Mouse (Mus musculus) heart, postnatal 25 days (tissue): Measurements from ENCODE around the gene Slit3. TPM values are rescaled to one million over a fixed set of nuclear protein-coding genes. Genes with fewer than 3 reads are reported as not detected.

ENCODE experiments used
- DNase-seq: peaks from one replicate; pipeline ENCODE4 v3.0.0; 2022; ENCODE audit warnings: low spot score
- intact Hi-C: fragments of 180-260 bp; cut with DNase I; formaldehyde crosslinking; loops from one replicate; pipeline ENCODE4 v1.15.1; 2025
- total RNA-seq, 2 experiments: library from RNA; stranded (reverse); gene quantifications; 2 replicates each; pipeline ENCODE4 v1.2.3; 2021

The Slit3 gene
- total RNA-seq, 2 experiments from 2014 or later, result 12.7 to 15.4 TPM

DNA sequence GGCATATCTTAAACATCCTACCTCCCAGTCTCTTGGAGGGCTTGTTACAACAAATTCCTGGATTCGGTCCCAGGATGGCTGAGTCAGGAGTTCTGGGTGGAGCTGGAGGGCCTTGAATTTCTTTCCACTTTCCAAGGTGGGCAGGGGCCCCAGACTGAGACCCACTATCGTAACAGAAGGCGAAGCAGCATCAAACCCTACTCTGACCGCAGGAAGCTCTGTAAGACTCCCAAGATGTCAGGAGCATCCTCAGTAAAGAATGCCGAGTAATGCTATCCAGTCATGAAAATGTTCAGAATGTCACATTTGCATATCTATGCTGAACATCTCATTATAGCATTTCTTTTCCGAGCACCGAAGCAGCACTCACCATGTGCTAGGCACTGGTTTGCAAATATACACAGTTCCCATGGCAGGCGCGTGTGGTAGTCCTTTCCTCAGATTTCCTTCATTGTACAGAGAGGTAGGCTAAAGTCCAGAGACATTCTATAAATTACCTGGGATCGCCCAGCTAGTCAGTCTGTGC is 140.6 kb downstream of the Slit3 start:
- intact Hi-C loops, result no loop called here
- no peak for DNase-seq

DNA sequence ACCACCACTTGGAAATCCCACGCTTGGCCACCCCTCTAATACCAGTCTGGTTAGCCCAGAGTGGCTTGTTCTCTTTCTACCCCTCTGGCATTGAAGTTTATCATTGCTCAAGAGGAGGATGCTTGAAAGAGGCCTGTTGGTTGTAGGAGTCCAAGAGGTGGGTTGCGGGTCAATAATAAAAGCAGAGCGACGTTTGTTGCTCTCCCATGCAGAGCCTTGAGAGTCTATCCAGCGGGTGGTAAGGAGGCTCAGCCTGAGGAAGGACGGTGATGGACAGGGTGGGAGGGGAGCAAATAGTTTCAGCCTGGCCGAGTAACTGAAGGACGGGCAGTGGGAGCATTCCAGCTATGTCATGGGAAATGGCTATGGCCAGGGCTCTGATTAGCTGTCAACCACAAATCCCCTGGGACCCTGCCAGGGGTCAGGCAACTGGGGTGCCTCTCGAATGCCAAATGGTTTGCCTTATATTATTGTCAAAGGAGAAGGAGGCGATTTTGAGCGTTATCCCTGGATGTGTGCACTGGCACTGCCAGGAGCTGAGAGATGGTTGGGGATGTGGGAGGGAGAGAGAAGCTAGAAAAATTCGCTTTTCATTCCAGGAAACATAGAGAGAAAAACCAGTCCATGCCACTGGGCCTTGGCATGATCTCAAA is 141.4 kb downstream of the Slit3 start:
- DNase-seq, result no peak
- intact Hi-C loops, result no loop called here

DNA sequence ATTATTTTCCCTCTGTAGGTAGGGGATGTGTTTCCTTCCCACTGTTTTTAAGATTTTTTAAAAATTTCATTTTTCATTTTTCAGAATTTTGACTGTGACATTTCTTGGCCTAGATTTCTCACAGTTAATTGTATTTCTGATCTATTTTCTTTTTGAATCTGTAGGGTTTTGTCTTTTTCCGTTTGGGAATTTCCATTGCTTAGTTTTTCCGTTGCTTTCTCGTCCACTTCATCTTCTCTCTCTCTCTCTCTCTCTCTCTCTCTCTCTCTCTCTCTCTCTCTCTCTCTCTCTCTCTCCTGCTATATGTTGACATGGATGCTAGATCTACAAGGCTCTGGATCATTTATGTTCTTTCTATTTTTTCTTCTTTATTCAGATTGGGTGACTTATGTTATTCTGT is 143.7 kb downstream of the Slit3 start:
- DNase-seq, result no peak
- intact Hi-C loops, result no loop called here

DNA sequence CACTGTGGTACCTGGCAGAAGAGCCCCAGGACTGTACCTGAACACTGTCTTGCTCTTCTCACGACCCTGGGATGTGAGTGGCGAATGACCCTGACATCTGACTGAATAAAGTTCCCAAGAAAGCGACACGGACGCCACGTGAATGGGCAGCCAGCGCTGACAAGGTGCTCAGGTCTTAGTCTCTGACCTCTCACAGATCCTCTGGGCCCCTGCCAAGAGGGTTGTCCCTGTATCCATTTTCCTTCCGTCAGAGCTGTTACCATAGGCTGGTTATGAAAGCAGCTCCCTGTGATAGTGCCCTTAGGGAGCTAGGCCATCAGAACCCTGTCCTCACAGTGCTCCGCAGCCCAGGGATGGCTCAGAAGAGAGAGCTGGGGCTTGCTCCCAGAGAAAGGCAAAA is 149.4 kb downstream of the Slit3 start:
- intact Hi-C loops, result no loop called here
- DNase-seq, result no peak

DNA sequence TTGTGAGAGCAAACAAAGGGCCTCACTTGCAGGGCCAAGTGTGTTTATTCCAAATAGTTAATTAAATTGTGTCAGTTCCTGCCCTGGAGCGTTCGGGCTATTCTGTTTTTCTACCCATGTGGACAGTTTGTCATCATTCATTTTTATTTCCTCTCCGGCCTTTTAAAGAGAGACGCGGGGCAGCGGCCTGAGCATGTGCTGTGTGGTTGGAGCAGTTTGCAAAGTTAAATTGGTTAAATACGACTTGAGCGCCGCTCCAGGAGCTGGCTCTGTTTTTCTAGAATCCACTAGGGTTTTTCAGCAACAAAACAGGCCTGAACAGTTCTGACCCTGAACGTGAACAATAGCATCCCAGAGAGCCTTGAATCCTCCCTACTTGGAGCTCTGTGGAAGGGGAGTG is 152.4 kb downstream of the Slit3 start:
- DNase-seq, result no peak
- intact Hi-C loops, result no loop called here

DNA sequence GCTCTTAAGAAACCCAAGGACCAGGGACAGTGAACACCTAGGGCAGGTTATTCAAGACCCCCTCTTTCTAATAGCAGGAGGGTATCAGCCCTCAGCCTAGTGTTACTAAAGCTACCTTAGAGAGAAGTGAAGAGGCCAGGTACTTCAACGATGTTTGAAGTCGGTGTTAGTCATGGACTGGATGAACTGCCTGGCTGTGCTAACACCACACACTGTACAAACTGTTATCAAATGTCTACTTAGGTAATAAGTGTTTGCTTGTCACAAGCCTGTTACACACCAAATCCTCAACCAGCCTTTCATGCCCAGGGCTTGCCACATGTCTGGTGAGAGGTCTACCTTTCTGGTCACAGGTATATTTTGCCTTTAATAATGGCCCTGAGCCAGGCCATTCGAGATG is 153.0 kb downstream of the Slit3 start:
- intact Hi-C loops, result no loop called here
- no peak for DNase-seq

DNA sequence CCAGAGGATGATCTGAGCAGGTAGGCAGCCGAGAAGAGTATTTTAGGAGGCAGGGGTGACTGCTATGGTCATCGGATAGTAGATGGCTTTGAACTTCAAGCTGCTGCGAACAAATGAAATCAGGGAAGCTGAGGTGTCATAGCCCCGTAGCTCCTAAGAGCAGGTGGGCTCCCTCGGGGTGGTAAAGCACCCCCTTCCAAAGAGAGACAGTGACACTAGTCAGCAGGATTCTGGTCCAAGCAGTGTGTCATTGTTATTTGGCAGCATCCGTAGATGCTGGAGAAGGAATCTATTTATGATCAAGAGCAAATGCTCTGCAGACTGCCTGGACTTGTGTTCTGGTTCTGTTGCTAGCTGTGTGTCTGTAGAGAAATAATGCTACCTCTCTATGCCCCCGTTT is 154.3 kb downstream of the Slit3 start:
- intact Hi-C loops, result no loop called here
- no peak for DNase-seq

DNA sequence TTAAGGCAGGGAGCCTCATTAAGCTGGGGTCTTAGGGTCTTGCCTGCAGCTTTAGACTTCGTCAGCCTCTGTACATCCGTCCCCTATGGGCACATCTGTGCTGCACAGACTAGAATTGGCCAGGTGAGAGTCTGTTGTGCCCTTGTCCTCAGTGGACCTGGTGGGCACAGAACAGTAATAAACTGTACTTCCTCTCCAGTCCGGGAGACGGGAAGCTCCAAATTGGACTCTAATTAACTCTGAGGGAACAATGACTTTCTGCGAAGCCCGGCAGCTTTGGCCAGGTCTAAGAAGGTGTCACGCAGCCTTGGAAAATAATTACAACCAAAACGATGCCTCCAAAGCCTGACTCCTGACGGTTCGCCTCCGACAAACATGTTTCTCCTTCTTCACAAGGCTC is 155.0 kb downstream of the Slit3 start:
- intact Hi-C loops, result no loop called here

DNA sequence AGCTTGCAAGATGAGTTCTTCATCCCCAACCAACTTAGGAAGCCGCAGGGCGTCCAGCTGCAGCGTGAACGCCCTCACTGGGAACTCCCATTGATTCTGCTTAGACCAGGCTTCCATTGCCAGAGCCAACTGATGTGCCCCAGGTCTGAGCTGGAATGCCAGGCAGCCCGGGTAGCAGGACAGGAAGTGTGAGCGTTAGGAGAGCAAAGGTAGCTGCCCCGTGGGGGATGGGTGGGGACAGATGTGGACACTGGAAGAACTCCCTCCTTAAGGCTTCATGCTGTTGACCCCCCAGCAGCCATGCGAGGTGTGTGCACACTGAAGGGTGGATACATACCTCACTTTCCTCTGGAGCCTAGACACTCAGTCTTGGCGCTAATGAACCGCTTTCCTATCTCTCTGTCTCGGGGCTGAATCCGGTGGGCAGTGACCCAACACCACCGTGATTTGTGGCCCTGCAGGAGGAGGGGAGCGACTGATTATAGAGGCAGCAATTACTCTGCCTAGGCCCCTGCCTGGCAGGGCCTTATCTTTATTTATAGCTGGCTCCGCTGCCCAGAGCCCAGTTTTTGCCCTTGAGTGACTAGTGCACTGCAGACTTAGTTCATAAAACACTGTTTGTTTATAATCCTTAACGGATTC is 157.2 kb downstream of the Slit3 start:
- intact Hi-C loops, result no loop called here
- no peak for DNase-seq

More for the DNA sequence above, 155.0 kb downstream of the Slit3 start:
- DNase-seq, result no peak

DNA sequence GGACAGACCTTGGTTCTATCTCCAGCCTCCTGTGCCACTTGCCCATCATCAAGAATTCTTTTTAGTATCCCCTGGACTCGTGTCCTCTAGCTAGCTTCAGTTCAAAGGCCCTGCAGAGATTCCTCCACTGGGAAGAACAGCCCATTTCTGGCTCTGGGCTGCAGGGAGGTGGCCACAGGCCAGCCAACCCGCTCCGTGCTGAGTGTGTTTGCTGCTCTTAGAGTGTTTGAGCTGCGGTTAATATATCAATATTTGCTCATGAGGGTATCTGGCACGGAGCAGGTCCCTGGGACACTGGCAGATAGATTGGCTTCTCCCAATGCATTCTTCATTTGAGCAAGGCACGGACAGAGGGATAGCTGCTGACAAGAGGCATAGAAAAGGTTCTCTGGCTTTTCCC is 159.8 kb downstream of the Slit3 start:
- no peak for DNase-seq
- intact Hi-C loops, result no loop called here

DNA sequence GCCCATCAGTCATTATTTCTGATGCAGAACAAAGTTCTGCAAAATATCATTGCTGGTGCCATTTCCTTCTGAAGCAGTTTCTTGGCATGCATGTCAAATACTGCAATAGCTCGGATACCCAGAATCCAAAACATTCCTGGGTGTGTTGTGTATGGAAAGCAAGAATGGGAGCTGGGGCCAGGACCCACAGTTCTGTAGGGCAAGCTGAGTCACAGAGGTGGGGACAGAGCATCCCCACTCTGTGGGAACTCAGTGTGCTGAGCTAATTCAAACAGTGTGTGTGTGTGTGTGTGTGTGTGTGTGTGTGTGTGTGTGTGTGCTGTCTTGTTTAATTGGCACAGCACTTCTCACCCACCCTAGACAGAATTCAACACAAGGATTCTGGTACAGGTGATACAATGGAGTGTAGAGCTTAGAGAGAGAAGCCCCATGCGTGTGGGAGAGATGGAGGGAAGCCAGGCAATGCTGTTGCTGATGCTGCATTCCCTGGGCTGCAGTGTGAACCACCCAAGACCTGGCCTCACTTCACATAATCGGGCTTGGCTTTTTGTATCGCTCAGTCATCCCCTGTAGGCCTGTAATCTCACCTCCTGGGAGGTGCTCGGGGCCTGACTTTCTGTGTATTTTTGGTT is 161.1 kb downstream of the Slit3 start:
- DNase-seq, result no peak
- intact Hi-C loops, result no loop called here

DNA sequence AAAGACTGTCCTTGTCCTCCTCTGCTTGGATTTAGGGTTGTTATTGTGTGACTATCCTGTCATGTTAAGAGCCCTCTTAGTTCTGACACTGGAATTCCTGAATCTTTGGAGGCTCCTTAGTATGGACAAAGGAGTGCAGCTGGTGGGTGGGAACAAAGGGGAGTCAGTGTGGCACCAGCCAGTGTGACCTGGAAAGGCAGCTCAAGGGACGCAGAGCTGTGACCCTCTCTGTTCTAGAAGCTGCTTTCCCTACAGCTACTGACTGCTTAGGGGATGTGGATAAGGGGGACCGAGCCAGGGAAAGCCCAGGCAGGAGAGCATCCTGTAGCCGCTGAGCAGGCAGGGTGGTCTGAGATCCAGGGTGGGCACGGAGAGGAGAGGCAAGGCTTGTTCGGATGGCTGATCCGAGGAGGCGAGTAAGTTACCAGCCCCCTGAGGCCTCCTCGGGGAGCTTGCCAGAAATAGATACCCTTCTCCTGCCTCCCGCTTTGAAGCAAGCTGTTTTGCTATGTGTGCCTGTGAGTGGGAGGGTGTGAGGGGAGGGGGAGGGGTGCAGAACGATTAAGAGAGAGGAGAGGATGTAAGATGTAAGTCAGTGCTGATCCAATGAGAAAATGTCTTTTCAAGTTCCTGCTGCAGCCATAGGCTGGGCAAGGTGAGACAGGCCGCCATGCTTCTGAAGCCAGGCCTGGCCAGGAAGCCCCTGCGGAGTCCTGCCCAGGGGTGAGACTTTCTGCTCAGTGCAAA is 162.0 kb downstream of the Slit3 start:
- DNase-seq, result no peak
- intact Hi-C loops, result no loop called here

DNA sequence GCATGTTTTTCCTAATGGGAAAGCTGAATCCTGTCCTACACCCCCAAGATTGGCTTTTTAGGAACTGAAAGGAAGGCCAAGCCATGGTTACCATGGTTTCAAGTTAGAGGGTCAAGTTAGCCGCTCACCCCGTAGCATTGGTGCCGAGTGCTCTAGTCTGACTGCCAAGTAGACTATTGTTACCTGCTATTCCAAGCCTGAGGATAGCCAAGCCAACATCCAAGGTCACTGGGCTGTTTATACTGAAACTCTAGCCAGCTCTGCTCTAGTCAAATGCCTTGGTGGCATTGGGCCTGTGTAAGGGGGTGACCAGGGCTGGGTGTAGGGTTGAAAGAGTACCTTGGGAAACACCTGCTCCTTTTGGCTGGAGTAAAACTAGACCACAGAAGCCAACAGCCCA is 162.7 kb downstream of the Slit3 start:
- intact Hi-C loops, result no loop called here

DNA sequence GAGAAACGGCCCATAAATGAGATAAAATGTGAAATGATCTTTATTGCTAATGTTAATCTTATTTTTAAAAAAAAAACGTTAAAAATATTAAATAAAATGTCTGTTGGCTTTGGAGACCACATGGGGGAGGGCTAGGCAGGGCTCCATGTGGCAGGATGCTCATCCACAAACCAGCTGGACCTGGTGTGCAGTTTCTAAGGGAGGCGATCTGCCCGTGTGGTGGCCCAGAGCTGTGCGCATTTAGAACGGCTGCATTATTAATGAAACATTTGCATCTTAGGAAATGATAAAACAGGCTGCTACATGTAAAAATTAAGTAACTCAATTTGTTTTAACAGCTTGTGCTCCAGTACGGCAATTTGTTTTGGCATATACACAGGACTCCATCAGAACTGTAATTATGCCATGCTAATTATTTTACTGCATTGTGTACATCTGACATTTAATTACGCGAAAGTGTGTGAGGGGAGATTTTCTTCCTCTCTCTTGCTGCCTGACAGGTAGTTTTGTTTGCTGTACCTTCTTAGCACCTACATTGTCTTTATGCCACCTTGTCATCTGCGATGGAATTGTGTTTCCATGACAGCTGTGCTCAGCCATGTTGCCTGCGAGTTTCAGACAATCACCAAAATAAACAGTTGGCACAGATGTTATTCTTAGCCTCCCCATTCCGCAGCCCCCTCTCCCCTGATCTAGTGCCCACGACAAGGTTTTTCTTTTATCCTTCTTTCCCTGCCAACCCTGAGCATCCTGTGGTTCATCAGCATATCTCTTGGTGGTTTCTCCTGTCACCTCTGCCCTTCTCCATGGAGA is 165.8 kb downstream of the Slit3 start:
- DNase-seq, result no peak
- intact Hi-C loops, result no loop called here

More for the DNA sequence above, 162.7 kb downstream of the Slit3 start:
- no peak for DNase-seq

DNA sequence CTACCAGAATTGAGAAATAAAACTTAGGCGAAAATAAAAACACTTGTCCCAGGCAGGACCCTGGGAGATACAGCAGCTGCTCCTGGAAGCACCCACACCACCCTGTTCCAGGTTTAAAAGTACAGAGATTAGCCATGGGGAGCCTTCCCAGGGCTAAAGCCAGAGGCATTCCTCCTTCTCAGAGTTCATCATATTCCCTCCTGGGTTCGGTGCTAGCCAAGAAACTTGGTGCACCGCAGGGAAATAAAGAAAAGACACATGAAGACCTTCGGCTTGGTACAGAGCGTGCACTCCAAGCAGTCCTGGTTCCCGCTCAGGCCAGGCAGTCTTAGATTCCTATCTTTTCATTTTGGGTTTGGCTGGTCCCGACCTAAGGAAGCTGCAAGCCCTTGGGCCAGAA is 167.0 kb downstream of the Slit3 start:
- DNase-seq, result no peak
- intact Hi-C loops, result no loop called here

DNA sequence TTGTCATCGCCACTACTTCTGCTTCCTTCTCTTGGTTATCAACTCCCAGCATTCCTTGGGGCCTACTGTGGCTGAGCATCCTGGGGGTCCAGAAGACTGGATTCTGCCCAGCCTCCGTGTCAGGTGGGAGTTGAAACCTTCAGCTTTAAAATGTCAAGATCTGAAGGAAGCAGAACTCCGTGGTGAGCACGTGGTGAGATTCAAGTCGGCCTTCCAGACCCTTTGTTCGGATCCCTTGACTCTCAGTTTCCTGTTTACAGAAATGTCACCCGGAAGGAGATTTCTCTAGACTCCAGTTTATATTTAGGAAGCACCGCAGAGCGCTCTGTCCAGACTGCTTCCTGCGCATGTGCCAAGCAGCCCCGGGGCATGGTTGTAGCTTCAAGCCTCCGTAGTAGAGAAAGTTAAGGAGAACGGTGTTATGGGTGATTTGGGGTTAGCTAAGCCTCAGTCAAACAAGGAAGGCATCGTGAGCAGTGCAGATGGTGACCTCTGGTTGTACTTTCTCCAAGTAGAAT is 167.8 kb downstream of the Slit3 start:
- intact Hi-C loops, result no loop called here
- DNase-seq, result no peak

DNA sequence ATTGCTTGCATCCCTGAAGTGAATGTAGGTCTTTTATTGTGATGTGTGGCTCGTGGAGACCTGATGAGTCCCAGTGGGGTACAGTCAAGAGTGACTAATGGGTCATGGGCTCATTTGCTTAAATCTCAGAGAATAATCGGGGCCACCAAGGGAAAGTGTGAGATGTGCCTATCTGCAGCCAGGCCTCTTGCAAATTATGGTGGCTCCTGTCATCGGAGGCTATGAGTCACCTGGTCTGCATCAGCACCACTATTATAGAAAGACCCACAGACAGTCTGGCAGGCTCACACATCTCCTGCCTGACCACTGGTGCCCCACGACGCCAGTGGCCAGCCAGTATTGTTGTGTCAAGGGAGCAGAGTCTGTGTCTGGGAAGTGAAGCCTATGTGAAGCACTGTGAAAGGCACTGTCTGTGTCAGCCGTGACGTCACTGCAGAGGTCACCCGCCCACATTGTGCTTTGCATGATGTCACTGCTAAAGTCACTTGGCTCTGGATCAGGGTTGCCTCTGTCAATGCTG is 171.3 kb downstream of the Slit3 start:
- no peak for DNase-seq
- intact Hi-C loops, result loop anchor here (5.0 kb wide), 1 partner anchor 50 kb away; no protein-coding TSS in a partner anchor

DNA sequence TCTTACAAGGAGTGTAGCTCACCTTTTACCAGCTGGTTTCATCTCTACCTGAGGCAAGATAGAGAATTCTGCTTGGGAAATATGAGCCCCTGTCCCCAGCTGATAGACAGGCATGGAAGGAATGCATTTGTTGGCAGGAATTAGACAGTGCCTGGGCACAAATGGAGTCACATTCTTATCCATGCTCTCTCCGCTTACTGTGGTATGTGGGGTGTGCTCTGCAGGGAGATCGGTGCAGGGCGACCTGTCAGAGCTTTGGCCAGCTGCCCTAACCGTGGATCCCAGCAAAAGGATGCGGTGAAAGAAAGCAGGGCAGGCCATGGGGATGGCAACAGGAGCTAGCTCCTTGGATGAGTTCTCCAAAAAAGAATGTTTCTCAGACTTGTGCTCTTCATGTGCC is 172.2 kb downstream of the Slit3 start:
- no peak for DNase-seq

DNA sequence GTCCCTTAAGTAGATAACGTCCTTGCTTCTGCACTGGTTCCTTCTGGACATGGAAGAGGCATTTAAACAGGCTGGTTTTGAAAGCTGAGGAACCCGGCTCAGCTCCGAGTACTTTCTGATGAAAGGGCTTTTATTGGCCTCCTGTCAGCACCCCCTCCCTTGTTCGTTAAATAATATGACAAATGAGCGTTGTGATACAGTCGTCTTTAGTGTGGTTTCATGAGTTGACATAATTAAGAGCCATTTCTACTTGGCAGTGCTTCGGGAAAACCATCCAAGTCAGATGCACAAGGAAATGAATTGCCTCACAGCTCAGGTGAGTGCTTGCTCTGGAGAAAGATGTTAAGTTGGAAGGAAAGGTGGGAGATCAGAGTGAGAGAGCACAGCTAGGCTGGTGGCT is 173.6 kb downstream of the Slit3 start:
- intact Hi-C loops, result loop anchor here (5.0 kb wide), 1 partner anchor 48 kb away; no protein-coding TSS in a partner anchor

More for the DNA sequence above, 172.2 kb downstream of the Slit3 start:
- intact Hi-C loops, result loop anchor here (5.0 kb wide), 1 partner anchor 49 kb away; no protein-coding TSS in a partner anchor

More for the DNA sequence above, 173.6 kb downstream of the Slit3 start:
- DNase-seq, result no peak
